Mouse (Mus musculus) spleen, postnatal 4 days (tissue): ENCODE measurements around the gene Plscr1.

Experiments used
- DNase-seq, 2 experiments: peaks; one replicate each; pipeline ENCODE4 v3.0.0; 2022; ENCODE audit warnings: low spot score in 2 of 2

Gene Plscr1

DNA sequence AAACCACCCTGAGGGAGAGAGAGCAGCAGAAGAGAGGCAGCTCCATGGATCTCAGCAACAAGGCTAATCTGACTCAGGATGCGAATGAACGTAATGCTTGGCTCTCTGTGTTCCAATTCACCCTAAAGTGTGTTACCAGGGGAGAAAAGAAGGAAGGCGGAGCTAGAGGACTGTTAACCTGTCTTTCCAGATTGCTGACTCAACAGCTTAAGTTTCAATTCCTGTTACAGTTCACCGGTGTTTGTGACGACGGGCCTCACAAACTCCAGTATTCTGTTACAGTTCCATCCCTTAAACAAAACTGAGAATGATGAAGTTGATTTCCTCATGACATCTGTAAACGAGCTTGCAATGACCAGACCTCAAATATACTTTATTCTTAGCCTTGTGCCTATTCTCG, 55.5 kb downstream of the Plscr1 start:
- DNase-seq: no peak

DNA sequence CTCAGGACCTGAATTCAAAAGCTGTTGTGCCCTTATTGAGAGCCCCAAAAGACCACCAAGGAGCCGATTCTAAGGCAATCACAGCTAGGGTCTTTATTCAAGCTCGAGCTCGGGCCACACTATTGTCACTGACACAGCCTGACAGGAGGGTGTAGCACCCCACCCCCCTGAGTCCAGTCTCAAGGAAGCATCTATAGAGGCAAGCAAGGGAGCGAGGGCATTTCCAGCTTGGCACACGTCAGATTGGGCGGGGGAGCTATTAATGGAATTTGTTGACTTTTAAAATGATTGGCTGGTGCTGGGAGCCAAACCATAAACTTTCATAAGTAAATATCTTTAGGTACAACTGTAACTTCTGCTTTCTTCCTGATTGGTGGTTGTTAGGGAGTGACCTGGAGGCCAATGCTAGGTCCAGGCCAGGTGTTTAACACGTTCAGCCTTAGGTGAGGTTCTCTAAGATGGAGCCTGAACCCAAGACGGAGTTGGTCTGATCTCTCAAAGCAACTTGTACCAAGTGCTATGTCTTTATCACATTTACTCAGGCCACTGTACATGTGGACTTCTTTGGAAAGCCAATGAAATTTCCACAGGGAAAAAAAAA, 56.2 kb downstream of the Plscr1 start:
- no peak for DNase-seq

DNA sequence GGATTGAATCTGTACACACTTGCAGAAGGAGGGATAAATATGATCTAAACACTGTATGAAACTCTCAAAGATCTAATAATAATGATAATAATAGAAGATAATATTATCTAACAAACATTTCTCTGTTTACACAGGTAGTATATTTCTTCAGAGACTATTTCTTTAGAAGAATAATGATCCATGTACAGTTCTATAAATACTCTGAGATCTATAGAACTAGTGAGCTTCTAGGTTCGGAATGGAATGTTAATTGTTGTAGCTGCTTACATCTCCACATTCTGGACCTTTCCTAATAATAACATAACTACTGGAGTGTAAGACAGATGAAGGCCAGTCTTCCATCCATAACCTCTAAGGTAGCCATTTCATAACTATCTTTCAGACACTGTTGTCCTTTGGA, 59.5 kb downstream of the Plscr1 start, which contains the start of gene 1700057G04Rik:
Gene 1700057G04Rik, plus strand, starts transcription at position 301 of the 400 bp plus-strand sequence.
- no peak for DNase-seq

DNA sequence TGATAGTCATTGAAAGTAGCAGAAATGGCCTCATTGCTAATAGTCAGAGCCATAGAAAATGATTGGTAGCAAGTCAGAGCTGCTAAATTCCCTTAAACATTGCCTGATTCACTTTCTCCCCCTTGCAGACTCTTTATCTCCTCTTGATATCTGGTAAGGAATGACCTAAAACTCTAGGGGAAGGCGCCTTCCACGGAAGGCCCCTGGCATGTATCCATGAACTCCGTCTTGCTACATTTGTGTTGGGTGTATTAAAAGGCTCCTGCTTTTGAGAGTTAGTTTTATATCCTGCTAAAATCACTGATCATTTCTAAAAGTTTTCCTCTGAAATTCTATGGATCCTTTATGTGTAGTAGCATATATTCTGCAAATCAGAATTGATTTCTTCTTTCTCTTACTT, 67.2 kb downstream of the Plscr1 start:
- DNase-seq: no peak
